Mouse (Mus musculus) heart, postnatal 0 days (tissue): ENCODE results near the gene Cog5.

Experiments used
- CTCF ChIP-seq: IDR thresholded peaks from 2 replicates; pipeline ENCODE4 v1.5.1; 2016; ENCODE audit warnings: antibody characterized with exemption, control low read depth, low read depth
- EP300 ChIP-seq: IDR thresholded peaks from 2 replicates; pipeline ENCODE4 v1.6.1; 2016; ENCODE audit warnings: antibody characterized with exemption, low read depth

DNA sequence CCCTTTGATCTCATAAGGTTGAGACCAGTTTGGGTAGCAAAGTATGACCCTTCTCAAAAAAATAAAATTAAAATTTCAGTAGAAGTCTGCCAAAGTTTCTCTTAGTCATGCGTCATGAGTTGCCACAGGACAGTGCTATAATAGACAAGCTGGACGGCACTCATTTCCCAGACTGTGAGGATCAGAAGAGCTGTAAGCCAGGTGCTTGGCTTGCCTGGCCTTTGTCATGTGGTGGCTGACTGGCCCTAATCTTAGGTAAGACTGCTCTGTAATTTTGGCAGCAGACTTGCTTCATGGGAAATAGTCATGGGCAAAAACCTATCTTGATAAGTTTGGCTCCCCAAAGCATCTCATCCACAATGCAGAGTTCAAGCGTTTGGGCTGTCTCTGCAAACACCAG, 191.4 kb downstream of the Cog5 start:
- no peak for TF ChIP-seq CTCF
- no peak for TF ChIP-seq EP300
